Mouse (Mus musculus) hindbrain, postnatal 0 days (tissue): Measurements from ENCODE around the gene Sgca. TPM values are rescaled to one million over a fixed set of nuclear protein-coding genes. Genes with fewer than 3 reads are reported as not detected.
A peak's percentile ranks its signal among the peaks of the same experiment; 100 is the strongest.

Experiments
- ATAC-seq: fragments of 200-750 bp; cut with Nextera tagmentation; 2 replicates; pipeline ENCODE4 v1.8.0; 2017; ENCODE audit warnings: mild to moderate bottlenecking, moderate TSS enrichment, moderate library complexity
- DNase-seq: peaks from one replicate; pipeline ENCODE4 v3.0.0-alpha.2; 2015; ENCODE audit warnings: low spot score
- H3K27ac ChIP-seq: fragments of 300-500 bp; sonication (generic); 2 replicates; pipeline ENCODE4 v1.5.1; 2014; ENCODE audit warnings: mild to moderate bottlenecking
- H3K27me3 ChIP-seq: fragments of 300-500 bp; sonication (generic); 2 replicates; pipeline ENCODE4 v1.6.1; 2014; ENCODE audit warnings: low read length, mixed read lengths; ENCODE audit not compliant: insufficient read depth
- H3K36me3 ChIP-seq: fragments of 300-500 bp; sonication (generic); 2 replicates; pipeline ENCODE4 v1.6.1; 2014; ENCODE audit warnings: low read length, mixed read lengths; ENCODE audit not compliant: insufficient read depth
- H3K4me1 ChIP-seq: fragments of 300-500 bp; sonication (generic); 2 replicates; pipeline ENCODE4 v1.6.1; 2014; ENCODE audit warnings: antibody characterized with exemption, low read length, mixed read lengths; ENCODE audit not compliant: insufficient read depth
- H3K4me2 ChIP-seq: fragments of 300-500 bp; sonication (generic); 2 replicates; pipeline ENCODE4 v1.6.1; 2014; ENCODE audit warnings: low read depth, mild to moderate bottlenecking, low read length, moderate library complexity, mixed read lengths
- H3K4me3 ChIP-seq: fragments of 300-500 bp; sonication (generic); 2 replicates; pipeline ENCODE4 v1.5.1; 2014; ENCODE audit warnings: low read length
- H3K9ac ChIP-seq: fragments of 300-500 bp; sonication (generic); replicated peaks from 2 replicates; pipeline ENCODE4 v1.6.1; 2014; ENCODE audit warnings: mild to moderate bottlenecking, low read length, moderate library complexity, mixed read lengths
- H3K9me3 ChIP-seq: fragments of 300-500 bp; sonication (generic); 2 replicates; pipeline ENCODE4 v1.6.1; 2016; ENCODE audit warnings: low read length, mixed read lengths
- CTCF ChIP-seq: IDR thresholded peaks from 2 replicates; pipeline ENCODE4 v1.5.1; 2016; ENCODE audit warnings: antibody characterized with exemption, control low read depth, low read depth
- WGBS: fragments of 180-500 bp; shearing (Covaris S2); extraction: QIAGEN DNeasy Blood & Tissue Kit; methylation state at CpG from one replicate; pipeline ENCODE4 v1.1.7; 2014; 5-methylcytosine and 5-hydroxymethylcytosine counted together
- polyA plus RNA-seq: library from polyadenylated mRNA; unstranded; fragments of >200 nt; fragmentation: Nextera tagmentation; extraction: Ambion mirVana; gene quantifications from 2 replicates; pipeline ENCODE4 v1.2.1, GENCODE M21; 2015
- total RNA-seq: library from RNA; depleted of rRNA; stranded (reverse); fragments of >200 nt; gene quantifications from 2 replicates; pipeline ENCODE4 v1.2.3, GENCODE M21; 2014

Gene Sgca
- total and polyA plus RNA-seq, 2 experiments from 2014 or later, result 0.26 to 0.52 TPM

GRCm38 (mm10) chr11:94930151-94930550 is 46.0 kb downstream of the Sgca start:
- no peak for DNase-seq
- no peak for ATAC-seq
- no peak overlapping the region for H3K27ac ChIP-seq
- H3K4me2 ChIP-seq, result no peak overlapping the region
- H3K4me1 ChIP-seq, result peaks cover 4% of the 10 kb centered on the region; the same call in 1 of the 2 replicates
- H3K9me3 ChIP-seq, result no peaks in the 10 kb centered on the region
- WGBS, result 70% methylated on average over 4 of the region's 4 CpGs
- H3K36me3 ChIP-seq, result no peaks in the 10 kb centered on the region
- no peak overlapping the region for H3K4me3 ChIP-seq
- no peak overlapping the region for H3K9ac ChIP-seq
- peaks cover 11% of the 10 kb centered on the region; the same call in 1 of the 2 replicates for H3K27me3 ChIP-seq
- no peak for TF ChIP-seq CTCF

DNA sequence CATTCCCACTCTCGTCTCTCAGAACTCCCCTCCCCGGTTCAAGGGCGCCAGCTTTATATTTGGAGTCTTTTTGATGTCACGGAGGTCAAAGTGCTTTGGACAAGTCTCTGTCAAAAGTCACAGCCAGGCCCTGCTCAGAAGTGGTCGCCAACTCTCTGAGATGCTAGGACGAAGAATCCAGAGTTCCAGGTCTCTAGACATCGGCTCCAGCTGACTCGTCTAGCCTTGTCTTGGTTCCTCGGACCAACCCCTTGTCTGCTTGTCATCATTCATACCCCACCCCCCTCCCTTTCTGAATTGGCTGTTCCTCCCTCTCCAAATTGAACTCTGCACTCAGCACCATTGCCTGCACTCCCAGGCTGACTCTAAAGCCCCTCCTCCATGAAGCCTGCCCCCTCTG is 46.5 kb downstream of the Sgca start:
- no peak for ATAC-seq
- no peak overlapping the region for H3K27ac ChIP-seq
- H3K9ac ChIP-seq, result no peak overlapping the region
- DNase-seq, result no peak
- 0 out of 2 replicates have a peak, but pooled peaks cover 6% of the 10 kb centered on the region for H3K27me3 ChIP-seq
- no peak overlapping the region for H3K4me2 ChIP-seq
- H3K4me3 ChIP-seq, result no peak overlapping the region
- no peaks in the 10 kb centered on the region for H3K9me3 ChIP-seq
- H3K4me1 ChIP-seq, result peaks cover 4% of the 10 kb centered on the region; the same call in 1 of the 2 replicates
- H3K36me3 ChIP-seq, result no peaks in the 10 kb centered on the region
- WGBS, result 57% methylated on average over 9 of the region's 9 CpGs
- TF ChIP-seq CTCF, result no peak

- H3K9me3 ChIP-seq, result no peaks in the 10 kb centered on the region
- 8% methylated on average over 13 of the region's 13 CpGs for WGBS
- H3K4me3 ChIP-seq, result no peak overlapping the region
- H3K4me1 ChIP-seq, result peaks cover 3% of the 10 kb centered on the region; the same call in 1 of the 2 replicates
- no peak overlapping the region for H3K9ac ChIP-seq
- DNase-seq (peak; percentile 72), ATAC-seq (peak; percentile 88)
- H3K27me3 ChIP-seq, result 0 out of 2 replicates have a peak, but pooled peaks cover 5% of the 10 kb centered on the region
- H3K27ac ChIP-seq, result peak overlapping the region; percentile 15; the same call in 1 of the 2 replicates
- no peaks in the 10 kb centered on the region for H3K36me3 ChIP-seq
- peak overlapping the region; percentile 14; the same call in 1 of the 2 replicates for H3K4me2 ChIP-seq
- TF ChIP-seq CTCF, result no peak
These were observed 47.3 kb downstream of the Sgca start for GRCm38 (mm10) chr11:94928820-94929219.

- no peaks in the 10 kb centered on the region for H3K9me3 ChIP-seq
- H3K4me1 ChIP-seq, result no peaks in the 10 kb centered on the region
- WGBS, result 31% methylated on average over 5 of the region's 5 CpGs
- H3K9ac ChIP-seq, result no peak overlapping the region
- H3K27ac ChIP-seq, result no peak overlapping the region
- no peak for ATAC-seq
- H3K36me3 ChIP-seq, result no peaks in the 10 kb centered on the region
- TF ChIP-seq CTCF, result no peak
- H3K27me3 ChIP-seq, result 0 out of 2 replicates have a peak, but pooled peaks cover 3% of the 10 kb centered on the region
- H3K4me3 ChIP-seq, result no peak overlapping the region
- H3K4me2 ChIP-seq, result no peak overlapping the region
- DNase-seq, result peak; percentile 12
These were observed 48.3 kb downstream of the Sgca start for GRCm38 (mm10) chr11:94927771-94928291.

DNA sequence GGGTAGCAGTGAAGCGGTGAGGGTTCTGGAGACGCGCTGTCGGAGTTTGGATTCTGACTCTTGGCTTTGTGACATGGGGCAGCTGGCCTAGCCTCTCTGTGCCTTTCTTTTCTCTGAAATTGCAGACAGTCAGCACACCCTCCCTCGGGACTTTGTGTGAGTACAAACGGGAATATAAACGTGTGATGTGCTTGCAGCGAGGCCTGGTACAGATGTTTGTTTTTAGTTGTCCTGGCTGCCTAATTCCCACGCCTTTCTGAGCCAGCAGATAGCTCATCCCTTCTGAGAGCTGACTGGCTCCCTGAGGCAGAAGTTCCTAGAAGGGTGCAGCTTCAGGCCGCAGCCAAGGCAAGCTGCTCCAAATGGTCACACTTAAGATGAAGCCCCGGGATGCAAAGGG is 49.7 kb downstream of the Sgca start:
- H3K4me1 ChIP-seq, result no peaks in the 10 kb centered on the region
- H3K4me2 ChIP-seq, result no peak overlapping the region
- ATAC-seq (no peak), DNase-seq (no peak)
- H3K9ac ChIP-seq, result no peak overlapping the region
- no peak for TF ChIP-seq CTCF
- no peaks in the 10 kb centered on the region for H3K36me3 ChIP-seq
- H3K27ac ChIP-seq, result no peak overlapping the region
- H3K4me3 ChIP-seq, result no peak overlapping the region
- WGBS, result 67% methylated on average over 11 of the region's 11 CpGs
- no peaks in the 10 kb centered on the region for H3K27me3 ChIP-seq
- H3K9me3 ChIP-seq, result no peaks in the 10 kb centered on the region

DNA sequence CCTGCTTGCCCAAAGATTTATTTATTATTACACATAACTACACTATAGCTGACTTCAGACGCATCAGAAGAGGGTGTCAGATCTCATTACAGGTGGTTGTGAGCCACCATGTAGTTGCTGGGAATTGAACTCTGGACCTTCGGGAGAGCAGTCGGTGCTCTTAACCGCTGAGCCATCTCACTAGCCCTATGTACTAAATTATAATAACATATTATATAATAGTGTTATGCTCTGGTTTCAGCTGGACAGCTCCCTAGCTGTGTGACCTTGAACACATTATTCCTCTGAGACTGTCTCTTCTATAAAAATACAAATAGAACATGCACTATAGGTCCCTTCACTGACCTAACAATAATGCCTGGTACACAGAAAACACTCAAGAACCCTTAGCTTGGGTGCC is 51.1 kb downstream of the Sgca start:
- Histone ChIP-seq H3K36me3 (no peaks in the 10 kb centered on the region), H3K4me3 (no peak overlapping the region), H3K4me2 (no peak overlapping the region), H3K27me3 (no peaks in the 10 kb centered on the region), H3K9me3 (no peaks in the 10 kb centered on the region), H3K9ac (no peak overlapping the region), H3K4me1 (no peaks in the 10 kb centered on the region), H3K27ac (no peak overlapping the region)
- WGBS, result 95% methylated on average over 4 of the region's 4 CpGs
- TF ChIP-seq CTCF, result no peak
- ATAC-seq (no peak), DNase-seq (no peak)

DNA sequence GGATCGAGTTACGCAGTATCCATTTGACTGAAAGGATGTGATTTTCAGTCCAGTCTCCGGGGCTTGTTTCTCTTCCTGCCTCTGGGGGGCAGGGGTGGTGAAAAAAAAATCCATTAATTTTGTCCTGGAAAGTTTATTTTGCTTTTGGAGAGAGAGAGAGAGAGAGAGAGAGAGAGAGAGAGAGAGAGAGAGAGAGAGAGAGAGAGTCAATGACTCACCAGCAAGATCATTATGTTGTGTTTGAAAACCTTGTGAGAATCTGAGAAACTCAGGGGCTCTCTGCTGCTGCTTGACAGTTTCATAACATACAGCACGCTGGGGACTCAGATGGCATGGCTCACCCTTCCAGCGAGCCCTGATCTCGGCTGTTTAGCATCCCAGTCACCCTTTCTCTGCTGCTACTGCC is 55.1 kb downstream of the Sgca start:
- Histone ChIP-seq H3K4me2 (no peak overlapping the region), H3K4me3 (no peak overlapping the region), H3K9me3 (no peaks in the 10 kb centered on the region), H3K4me1 (no peaks in the 10 kb centered on the region), H3K27ac (no peak overlapping the region), H3K27me3 (no peaks in the 10 kb centered on the region), H3K36me3 (no peaks in the 10 kb centered on the region), H3K9ac (no peak overlapping the region)
- no peak for TF ChIP-seq CTCF
- WGBS, result 39% methylated on average over 6 of the region's 6 CpGs
- DNase-seq (no peak), ATAC-seq (no peak)
